Mouse (Mus musculus) CH12.LX (cell line): ENCODE data around the gene Crtc1. TPM values are rescaled to one million over a fixed set of nuclear protein-coding genes. Genes with fewer than 3 reads are reported as not detected.

Experiments
- DNase-seq: peaks from one replicate; pipeline ENCODE4 v3.0.0-alpha.2; 2013; ENCODE audit errors: extremely low read depth
- H3K27ac ChIP-seq: 2 replicates; pipeline ENCODE4 v1.5.1; 2012; ENCODE audit warnings: low read depth, mild to moderate bottlenecking, control low read depth, moderate library complexity; ENCODE audit not compliant: insufficient read depth
- H3K27me3 ChIP-seq: replicated peaks from 2 replicates; pipeline ENCODE3; 2012; ENCODE audit warnings: inconsistent platforms
- H3K36me3 ChIP-seq, 2 experiments: replicated peaks in 1 of 2; 2 replicates each; pipeline versions ENCODE3 to v1.6.1; 2012; ENCODE audit warnings: inconsistent platforms in 1 of 2, low read length in 1 of 2, mild to moderate bottlenecking in 1 of 2, mixed read lengths in 1 of 2, moderate library complexity in 1 of 2; ENCODE audit not compliant: control insufficient read depth in 1 of 2, insufficient read depth in 1 of 2
- H3K4me1 ChIP-seq, 2 experiments: 2 replicates each; pipeline ENCODE4 v1.6.1; 2012; ENCODE audit warnings: inconsistent platforms in 1 of 2, moderate library complexity in 1 of 2; ENCODE audit not compliant: insufficient read depth in 2 of 2, control insufficient read depth in 1 of 2
- H3K4me2 ChIP-seq: 2 replicates; pipeline ENCODE4 v1.6.1; 2012; ENCODE audit warnings: low read depth, mild to moderate bottlenecking, control low read depth; ENCODE audit not compliant: poor library complexity, insufficient read depth, severe bottlenecking
- H3K4me3 ChIP-seq, 3 experiments: fragments of 150-350 bp in 1 of 3; sonication (generic) in 1 of 3; replicated peaks in 1 of 3; 2 replicates each; pipeline versions ENCODE3 to v1.5.1; 2011 to 2012; ENCODE audit warnings: low read depth in 2 of 3, low read length in 2 of 3, mild to moderate bottlenecking in 2 of 3, moderate library complexity in 2 of 3, control low read depth in 1 of 3, improper control_type of control experiment in 1 of 3, inconsistent platforms in 1 of 3, mixed read lengths in 1 of 3; ENCODE audit not compliant: poor library complexity in 1 of 3
- H3K79me2 ChIP-seq: replicated peaks from 2 replicates; pipeline ENCODE4 v1.6.1; 2012; ENCODE audit warnings: mild to moderate bottlenecking, moderate library complexity; ENCODE audit not compliant: control insufficient read depth, poor library complexity, insufficient read depth, severe bottlenecking; ENCODE audit errors: extremely low read depth
- H3K9ac ChIP-seq: 2 replicates; pipeline ENCODE4 v1.6.1; 2012; ENCODE audit warnings: low read depth, mild to moderate bottlenecking, control low read depth, moderate library complexity; ENCODE audit not compliant: insufficient read depth
- H3K9me3 ChIP-seq: replicated peaks from 2 replicates; pipeline ENCODE3; 2012; ENCODE audit warnings: low read length, inconsistent platforms, mixed read lengths
- BHLHE40 ChIP-seq: IDR thresholded peaks from 2 replicates; pipeline ENCODE4 v1.6.1; 2011; ENCODE audit warnings: mild to moderate bottlenecking, low read depth, low read length, improper control_type of control experiment
- CHD2 ChIP-seq: IDR thresholded peaks from 2 replicates; pipeline ENCODE4 v1.6.1; 2011; ENCODE audit warnings: low read length, improper control_type of control experiment
- CTCF ChIP-seq, 2 experiments: IDR thresholded peaks in 1 of 2; conservative IDR thresholded peaks in 1 of 2; 2 replicates each; pipeline ENCODE4 v1.5.1; 2011 to 2012; ENCODE audit warnings: low read depth in 2 of 2, low read length in 2 of 2, improper control_type of control experiment in 1 of 2, inconsistent platforms in 1 of 2, mild to moderate bottlenecking in 1 of 2, moderate library complexity in 1 of 2
- E2F4 ChIP-seq: IDR thresholded peaks from 2 replicates; pipeline ENCODE4 v1.6.1; 2011; ENCODE audit warnings: low read depth, low read length, improper control_type of control experiment; ENCODE audit not compliant: insufficient replicate concordance
- ELF1 ChIP-seq: IDR thresholded peaks from 2 replicates; pipeline ENCODE4 v1.6.1; 2014; ENCODE audit warnings: low read depth, mild to moderate bottlenecking, inconsistent platforms, low read length, improper control_type of control experiment
- EP300 ChIP-seq: IDR thresholded peaks from 2 replicates; pipeline ENCODE4 v1.6.1; 2011; ENCODE audit warnings: low read length, improper control_type of control experiment
- ETS1 ChIP-seq: conservative IDR thresholded peaks from 2 replicates; pipeline ENCODE4 v1.6.1; 2012; ENCODE audit warnings: low read depth, mild to moderate bottlenecking, inconsistent platforms, low read length, improper control_type of control experiment, moderate library complexity
- GABPA ChIP-seq: IDR thresholded peaks from 2 replicates; pipeline ENCODE4 v1.6.1; 2012; ENCODE audit warnings: low read depth, low read length, improper control_type of control experiment, inconsistent platforms; ENCODE audit not compliant: insufficient replicate concordance
- HCFC1 ChIP-seq: IDR thresholded peaks from 2 replicates; pipeline ENCODE4 v1.6.1; 2012; ENCODE audit warnings: low read depth, mild to moderate bottlenecking, inconsistent platforms, low read length, improper control_type of control experiment
- JUN ChIP-seq: IDR thresholded peaks from 2 replicates; pipeline ENCODE4 v1.6.1; 2011; ENCODE audit warnings: low read depth, mild to moderate bottlenecking, low read length, improper control_type of control experiment, moderate library complexity; ENCODE audit not compliant: insufficient read depth
- JUND ChIP-seq: conservative IDR thresholded peaks from 2 replicates; pipeline ENCODE4 v1.6.1; 2011; ENCODE audit warnings: low read depth, low read length, improper control_type of control experiment
- KAT2A ChIP-seq: IDR thresholded peaks from 2 replicates; pipeline ENCODE4 v1.6.1; 2012; ENCODE audit warnings: low read length, improper control_type of control experiment, inconsistent platforms; ENCODE audit not compliant: insufficient replicate concordance
- MAFK ChIP-seq: IDR thresholded peaks from 2 replicates; pipeline ENCODE4 v1.6.1; 2011; ENCODE audit warnings: low read length, improper control_type of control experiment; ENCODE audit not compliant: insufficient replicate concordance
- MAX ChIP-seq: IDR thresholded peaks from 2 replicates; pipeline ENCODE4 v1.6.1; 2011; ENCODE audit warnings: low read length, improper control_type of control experiment
- MAZ ChIP-seq: IDR thresholded peaks from 2 replicates; pipeline ENCODE4 v1.6.1; 2012; ENCODE audit warnings: low read depth, mild to moderate bottlenecking, inconsistent platforms, low read length, improper control_type of control experiment, moderate library complexity
- MEF2A ChIP-seq: IDR thresholded peaks from 2 replicates; pipeline ENCODE4 v1.6.1; 2014; ENCODE audit warnings: low read depth, mild to moderate bottlenecking, inconsistent platforms, low read length, improper control_type of control experiment, borderline replicate concordance
- MXI1 ChIP-seq: IDR thresholded peaks from 2 replicates; pipeline ENCODE4 v1.6.1; 2011; ENCODE audit warnings: mild to moderate bottlenecking, low read depth, low read length, improper control_type of control experiment
- MYC ChIP-seq: IDR thresholded peaks from 2 replicates; pipeline ENCODE4 v1.6.1; 2011; ENCODE audit warnings: low read depth, mild to moderate bottlenecking, improper control_type of control experiment, low read length
- NELFE ChIP-seq: IDR thresholded peaks from 2 replicates; pipeline ENCODE4 v1.6.1; 2011; ENCODE audit warnings: low read depth, low read length, improper control_type of control experiment
- NRF1 ChIP-seq: IDR thresholded peaks from 2 replicates; pipeline ENCODE4 v1.6.1; 2014; ENCODE audit warnings: low read depth, mild to moderate bottlenecking, inconsistent platforms, low read length, improper control_type of control experiment, moderate library complexity
- PAX5 ChIP-seq: IDR thresholded peaks from 2 replicates; pipeline ENCODE4 v1.6.1; 2012; ENCODE audit warnings: low read length, inconsistent platforms, mixed read lengths
- POLR2A ChIP-seq: IDR thresholded peaks from 2 replicates; pipeline ENCODE4 v1.6.1; 2011; ENCODE audit warnings: low read depth, mild to moderate bottlenecking, improper control_type of control experiment, low read length
- RAD21 ChIP-seq: IDR thresholded peaks from 2 replicates; pipeline ENCODE4 v1.6.1; 2011; ENCODE audit warnings: low read depth, mild to moderate bottlenecking, low read length, improper control_type of control experiment, moderate library complexity
- RCOR1 ChIP-seq: conservative IDR thresholded peaks from 2 replicates; pipeline ENCODE4 v1.6.1; 2012; ENCODE audit warnings: low read depth, mild to moderate bottlenecking, inconsistent platforms, low read length, improper control_type of control experiment
- SIN3A ChIP-seq: IDR thresholded peaks from 2 replicates; pipeline ENCODE4 v1.6.1; 2012; ENCODE audit warnings: low read length, improper control_type of control experiment, inconsistent platforms
- SMC3 ChIP-seq: IDR thresholded peaks from 2 replicates; pipeline ENCODE4 v1.6.1; 2011; ENCODE audit warnings: low read depth, low read length, improper control_type of control experiment
- TBP ChIP-seq: conservative IDR thresholded peaks from 2 replicates; pipeline ENCODE4 v1.6.1; 2011; ENCODE audit warnings: low read depth, low read length, improper control_type of control experiment
- TCF12 ChIP-seq: IDR thresholded peaks from 2 replicates; pipeline ENCODE4 v1.6.1; 2014; ENCODE audit warnings: low read depth, mild to moderate bottlenecking, inconsistent platforms, low read length, improper control_type of control experiment
- UBTF ChIP-seq: IDR thresholded peaks from 2 replicates; pipeline ENCODE4 v1.6.1; 2012; ENCODE audit warnings: low read depth, mild to moderate bottlenecking, inconsistent platforms, low read length, improper control_type of control experiment, moderate library complexity
- ZKSCAN1 ChIP-seq: IDR thresholded peaks from 2 replicates; pipeline ENCODE4 v1.6.1; 2012; ENCODE audit warnings: low read depth, inconsistent platforms, low read length, improper control_type of control experiment, borderline replicate concordance
- ZNF384 ChIP-seq: IDR thresholded peaks from 2 replicates; pipeline ENCODE4 v1.6.1; 2012; ENCODE audit warnings: low read depth, low read length, improper control_type of control experiment, inconsistent platforms
- dilution Hi-C: fragments of 300-500 bp; cut with MboI; formaldehyde crosslinking; loops from 2 replicates; pipeline ENCODE4 v1.14.3; 2020; ENCODE audit warnings: low sequenced_read_pairs; ENCODE audit not compliant: extremely low pct_unique_long_range_greater_than_20kb, extremely low pct_ligation_motif_present
- in situ Hi-C: fragments of 300-500 bp; cut with MboI; formaldehyde crosslinking; loops from 3 replicates; pipeline ENCODE4 v1.14.3; 2019; ENCODE audit warnings: low sequenced_read_pairs, low pct_ligation_motif_present, low pct_unique_long_range_greater_than_20kb, mixed read lengths
- polyA plus RNA-seq: library from polyadenylated mRNA; unstranded; fragments of >175 nt; gene quantifications from 2 replicates; pipeline ENCODE4 v1.2.1, GENCODE M21; 2012; ENCODE audit warnings: low read depth; ENCODE audit not compliant: insufficient read length
- total RNA-seq, 2 experiments: library from RNA; depleted of rRNA; stranded (reverse); fragments of 300-350 nt in 1 of 2; fragments of >200 nt in 1 of 2; gene quantifications; 2 replicates each; pipeline ENCODE4 v1.2.3; 2012 to 2014

Gene Crtc1
- total and polyA plus RNA-seq, 3 experiments: 2.0 to 8.6 (median 2.2) TPM

- TF ChIP-seq NELFE (no peak; the same call in none of the 2 replicates), ZKSCAN1 (no peak), BHLHE40 (0 out of 2 replicates have a peak, but pooled peaks have one; percentile 9), TCF12 (no peak), GABPA (no peak), EP300 (no peak), MAZ (no peak), MAFK (no peak), POLR2A (peak; percentile 78), E2F4 (no peak), SMC3 (no peak), TBP (peak; percentile 66; the same call in 1 of the 2 replicates), KAT2A (no peak), MYC (0 out of 2 replicates have a peak, but pooled peaks have one; percentile 26)
Measured at GRCm38 (mm10) chr8:70477269-70477982, 38.0 kb upstream of the Crtc1 start (continued).

- Histone ChIP-seq H3K79me2 (no peaks in the 10 kb centered on the region), H3K4me3 (peak within 1 kb of the TSS; percentile 76 to 95 (median 87)), H3K36me3 (peaks cover 0 to 24% of the 10 kb centered on the region in 2 experiments), H3K9ac (peak within 1 kb of the TSS; percentile 90), H3K4me2 (peak within 1 kb of the TSS; percentile 72), H3K27me3 (peaks cover 33% of the 10 kb centered on the region), H3K27ac (peak within 1 kb of the TSS; percentile 21; the same call in 1 of the 2 replicates), H3K9me3 (no peaks in the 10 kb centered on the region), H3K4me1 (peaks cover 0 to 26% of the 10 kb centered on the region in 2 experiments; a peak in 2 of 4 replicates)
- DNase-seq: peak; percentile 99
- in situ Hi-C loops (no loop called here), dilution Hi-C loops (no loop called here)
- TF ChIP-seq RAD21 (no peak), POLR2A (peak; percentile 73), TBP (no peak), MAZ (no peak), ZNF384 (no peak), ETS1 (peak; percentile 7; the same call in 1 of the 2 replicates), MAX (peak; percentile 52; the same call in 1 of the 2 replicates), RCOR1 (no peak), ZKSCAN1 (no peak), PAX5 (no peak), EP300 (no peak), UBTF (no peak), JUND (no peak), E2F4 (no peak), SIN3A (peak; percentile 68; the same call in 1 of the 2 replicates), MEF2A (no peak), BHLHE40 (no peak), KAT2A (no peak), TCF12 (peak; percentile 65), JUN (no peak), MAFK (no peak), GABPA (no peak), HCFC1 (peak; percentile 6; the same call in 1 of the 2 replicates), CTCF (conservative IDR thresholded peaks at IDR 0.05 in 1 of 2, IDR thresholded peaks at IDR 0.05 in 1 of 2; ENCODE audit: low read depth in 2 of 2, low read length in 2 of 2) (no peak), NRF1 (peak; percentile 37; the same call in 1 of the 2 replicates), NELFE (peak; percentile 74), ELF1 (no peak; the same call in 1 of the 2 replicates), MXI1 (peak; percentile 85; the same call in 1 of the 2 replicates), CHD2 (no peak)
Measured at GRCm38 (mm10) chr8:70476333-70477268, 37.2 kb upstream of the Crtc1 start, which contains the start of gene Klhl26. TSS of gene Klhl26 (minus strand) at chr8:70476968.
